Mouse (Mus musculus) kidney, postnatal 0 days (tissue): ENCODE measurements around the gene Edc3. TPM values are rescaled to one million over a fixed set of nuclear protein-coding genes. Genes with fewer than 3 reads are reported as not detected.

Source experiments
- ATAC-seq: fragments of 200-750 bp; cut with Nextera tagmentation; replicated peaks from 2 replicates; pipeline ENCODE4 v1.8.0; 2017; ENCODE audit warnings: low read depth, moderate number of reproducible peaks, moderate TSS enrichment, moderate library complexity; ENCODE audit not compliant: low FRiP score
- DNase-seq: peaks from one replicate; pipeline ENCODE4 v3.0.0-alpha.2; 2016; ENCODE audit warnings: low spot score
- H3K27ac ChIP-seq: fragments of 300-500 bp; sonication (generic); 2 replicates; pipeline ENCODE4 v1.5.1; 2014; ENCODE audit warnings: mild to moderate bottlenecking
- H3K27me3 ChIP-seq: fragments of 300-500 bp; sonication (generic); 2 replicates; pipeline ENCODE4 v1.6.1; 2014; ENCODE audit warnings: low read length, mixed read lengths; ENCODE audit not compliant: insufficient read depth
- H3K36me3 ChIP-seq: fragments of 300-500 bp; sonication (generic); 2 replicates; pipeline ENCODE4 v1.6.1; 2014; ENCODE audit warnings: low read length, mixed read lengths; ENCODE audit not compliant: insufficient read depth
- H3K4me1 ChIP-seq: fragments of 300-500 bp; sonication (generic); replicated peaks from 2 replicates; pipeline ENCODE4 v1.6.1; 2014; ENCODE audit warnings: antibody characterized with exemption, low read length, mixed read lengths; ENCODE audit not compliant: insufficient read depth
- H3K4me2 ChIP-seq: fragments of 300-500 bp; sonication (generic); 2 replicates; pipeline ENCODE4 v1.6.1; 2014; ENCODE audit warnings: mild to moderate bottlenecking, low read length, moderate library complexity, mixed read lengths
- H3K4me3 ChIP-seq: fragments of 300-500 bp; sonication (generic); replicated peaks from 2 replicates; pipeline ENCODE4 v1.5.1; 2014; ENCODE audit warnings: low read depth, low read length
- H3K9ac ChIP-seq: fragments of 300-500 bp; sonication (generic); 2 replicates; pipeline ENCODE4 v1.6.1; 2014; ENCODE audit warnings: low read depth, low read length
- H3K9me3 ChIP-seq: fragments of 300-500 bp; sonication (generic); replicated peaks from 2 replicates; pipeline ENCODE4 v1.6.1; 2016; ENCODE audit warnings: low read length, inconsistent platforms, mixed read lengths
- CTCF ChIP-seq: IDR thresholded peaks from 2 replicates; pipeline ENCODE4 v1.5.1; 2016; ENCODE audit warnings: antibody characterized with exemption, low read depth, mild to moderate bottlenecking, moderate library complexity
- WGBS: fragments of 180-500 bp; shearing (Covaris S2); extraction: QIAGEN DNeasy Blood & Tissue Kit; methylation state at CpG from one replicate; pipeline ENCODE4 v1.1.7; 2014; 5-methylcytosine and 5-hydroxymethylcytosine counted together
- polyA plus RNA-seq: library from polyadenylated mRNA; unstranded; fragments of >200 nt; fragmentation: Nextera tagmentation; extraction: Ambion mirVana; gene quantifications from 2 replicates; pipeline ENCODE4 v1.2.1, GENCODE M21; 2015

The Edc3 gene
- polyA plus RNA-seq, 1 experiment from 2014 or later = 23.1 TPM

DNA sequence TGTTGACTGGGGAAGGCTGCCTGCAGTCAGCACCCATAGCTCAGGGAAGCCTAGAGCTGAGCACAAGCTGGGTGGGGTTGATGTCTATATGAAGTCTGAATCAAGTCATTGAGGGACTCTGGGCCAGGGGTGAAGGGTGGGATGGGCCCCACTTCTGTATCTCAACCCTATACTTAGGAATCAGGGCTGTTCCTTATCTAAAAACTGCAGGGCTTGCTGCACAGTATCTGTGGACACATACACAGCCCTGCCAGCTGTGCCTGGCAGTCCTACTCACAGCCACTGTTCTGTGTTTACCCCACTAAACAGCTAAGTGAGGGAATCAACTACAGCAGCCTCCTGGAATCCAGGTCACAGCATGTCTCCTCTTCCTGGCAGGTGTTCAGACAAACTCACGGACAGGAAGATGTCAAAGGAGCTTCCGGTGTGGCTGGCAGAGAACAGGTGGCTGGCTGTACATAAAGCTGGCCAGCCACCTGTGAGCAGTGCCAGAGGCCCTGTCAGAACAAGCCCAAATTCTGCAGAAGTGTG lies 61.3 kb downstream of the Edc3 start:
- H3K4me2 ChIP-seq = no peak overlapping the region
- H3K4me1 ChIP-seq = no peaks in the 10 kb centered on the region
- TF ChIP-seq CTCF = no peak
- H3K9me3 ChIP-seq = no peaks in the 10 kb centered on the region
- H3K36me3 ChIP-seq = no peaks in the 10 kb centered on the region
- ATAC-seq (no peak), DNase-seq (no peak)
- no peak overlapping the region for H3K9ac ChIP-seq
- no peaks in the 10 kb centered on the region for H3K27me3 ChIP-seq
- no peak overlapping the region for H3K4me3 ChIP-seq
- WGBS = 78% methylated on average over 2 of the region's 2 CpGs
- no peak overlapping the region for H3K27ac ChIP-seq

DNA sequence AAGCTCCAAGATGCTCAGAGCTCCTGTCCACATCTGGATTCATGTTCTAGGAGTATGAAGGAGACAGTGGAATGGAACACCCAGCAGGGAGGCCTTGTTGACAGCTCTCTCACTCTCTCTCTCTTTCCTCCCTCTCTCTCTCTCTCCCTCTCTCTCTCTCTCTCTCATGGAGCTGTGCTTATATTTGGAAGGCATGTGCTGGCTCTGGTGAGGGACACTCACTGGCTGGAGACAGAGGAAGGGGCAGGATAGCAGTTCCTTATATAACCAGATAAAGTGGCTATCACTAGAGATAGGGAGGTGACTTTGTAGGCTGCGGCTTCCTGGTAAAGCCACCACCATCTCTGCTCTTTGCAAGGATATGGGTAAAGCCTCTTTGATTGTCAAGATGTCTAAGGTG lies 61.9 kb downstream of the Edc3 start:
- no peak overlapping the region for H3K9ac ChIP-seq
- ATAC-seq (no peak), DNase-seq (no peak)
- no peak for TF ChIP-seq CTCF
- H3K27me3 ChIP-seq = no peaks in the 10 kb centered on the region
- no peaks in the 10 kb centered on the region for H3K4me1 ChIP-seq
- no peak overlapping the region for H3K27ac ChIP-seq
- WGBS = 79% methylated on average over 1 of the region's 1 CpGs
- H3K9me3 ChIP-seq = no peaks in the 10 kb centered on the region
- no peak overlapping the region for H3K4me3 ChIP-seq
- H3K36me3 ChIP-seq = no peaks in the 10 kb centered on the region
- H3K4me2 ChIP-seq = no peak overlapping the region

DNA sequence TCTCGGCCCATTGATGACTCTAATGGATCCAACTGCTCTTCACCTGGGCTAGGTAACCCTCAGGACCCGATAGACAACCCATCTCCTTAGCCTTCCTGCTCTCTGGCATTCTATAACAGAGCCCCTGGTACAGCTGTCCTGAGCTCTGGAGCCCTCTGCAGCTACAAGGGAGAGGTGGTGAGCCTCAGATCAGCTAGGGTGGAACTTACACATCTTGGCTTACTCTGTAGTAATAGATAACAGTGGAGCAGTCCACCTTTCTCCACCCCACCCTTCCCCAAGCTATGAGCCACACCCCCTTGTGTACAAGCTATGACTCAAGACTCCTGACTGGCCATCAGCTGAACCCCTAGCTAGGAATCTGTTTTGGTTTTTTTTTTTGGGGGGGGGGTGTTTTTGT lies 62.5 kb downstream of the Edc3 start:
- no peaks in the 10 kb centered on the region for H3K36me3 ChIP-seq
- ATAC-seq = no peak
- no peaks in the 10 kb centered on the region for H3K9me3 ChIP-seq
- WGBS = 86% methylated on average over 2 of the region's 2 CpGs
- no peak overlapping the region for H3K9ac ChIP-seq
- no peak for DNase-seq
- no peak overlapping the region for H3K4me3 ChIP-seq
- no peaks in the 10 kb centered on the region for H3K27me3 ChIP-seq
- no peak overlapping the region for H3K4me2 ChIP-seq
- no peaks in the 10 kb centered on the region for H3K4me1 ChIP-seq
- TF ChIP-seq CTCF = no peak
- H3K27ac ChIP-seq = no peak overlapping the region

DNA sequence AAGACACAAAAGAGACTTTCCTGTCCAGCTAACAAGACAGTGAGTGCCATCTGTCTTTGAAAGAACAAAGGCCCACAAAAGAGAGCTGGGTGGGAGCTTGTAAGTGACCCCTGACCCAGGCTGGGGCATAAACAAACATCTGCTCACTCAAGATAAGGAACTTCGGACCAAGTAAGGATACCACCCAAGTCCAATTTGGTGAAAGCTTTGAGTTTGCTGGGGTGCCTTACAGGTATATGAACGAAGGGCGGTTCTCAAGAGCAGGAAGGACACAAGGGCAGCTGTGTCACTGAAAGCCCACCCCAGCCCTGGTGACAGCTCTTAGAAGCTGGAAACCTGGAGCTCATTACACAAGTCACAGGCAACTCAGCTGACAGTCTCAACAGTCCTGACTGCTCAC lies 65.4 kb downstream of the Edc3 start:
- Histone ChIP-seq H3K4me1 (no peaks in the 10 kb centered on the region), H3K27ac (no peak overlapping the region), H3K9me3 (no peaks in the 10 kb centered on the region), H3K9ac (no peak overlapping the region), H3K4me3 (no peak overlapping the region), H3K4me2 (no peak overlapping the region), H3K27me3 (no peaks in the 10 kb centered on the region), H3K36me3 (no peaks in the 10 kb centered on the region)
- TF ChIP-seq CTCF = no peak
- 67% methylated on average over 3 of the region's 3 CpGs for WGBS
- DNase-seq = no peak
- ATAC-seq = no peak

DNA sequence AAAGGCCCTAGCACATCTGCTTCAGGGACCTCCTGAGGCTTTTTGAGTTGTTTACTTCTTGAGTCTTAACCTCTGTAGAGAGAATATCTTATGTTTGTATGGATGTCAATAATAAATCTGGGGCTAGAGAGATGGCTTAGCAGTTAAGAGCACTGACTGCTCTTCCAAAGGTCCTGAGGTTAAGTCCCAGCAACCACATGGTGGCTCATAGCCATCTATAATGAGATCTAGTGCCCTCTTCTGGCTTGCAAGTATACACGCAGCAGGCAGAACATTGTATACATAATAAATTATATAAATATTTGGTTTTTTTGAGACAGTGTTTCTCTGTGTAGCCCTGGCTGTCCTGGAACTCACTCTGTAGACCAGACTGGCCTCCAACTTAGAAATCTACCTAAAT lies 65.8 kb downstream of the Edc3 start:
- Histone ChIP-seq H3K27ac (no peak overlapping the region), H3K4me3 (no peak overlapping the region), H3K36me3 (no peaks in the 10 kb centered on the region), H3K4me1 (no peaks in the 10 kb centered on the region), H3K27me3 (no peaks in the 10 kb centered on the region), H3K9me3 (no peaks in the 10 kb centered on the region), H3K9ac (no peak overlapping the region), H3K4me2 (no peak overlapping the region)
- DNase-seq (peak; percentile 59), ATAC-seq (no peak)
- peak; percentile 66 for TF ChIP-seq CTCF
- 4% methylated on average over 1 of the region's 1 CpGs for WGBS

DNA sequence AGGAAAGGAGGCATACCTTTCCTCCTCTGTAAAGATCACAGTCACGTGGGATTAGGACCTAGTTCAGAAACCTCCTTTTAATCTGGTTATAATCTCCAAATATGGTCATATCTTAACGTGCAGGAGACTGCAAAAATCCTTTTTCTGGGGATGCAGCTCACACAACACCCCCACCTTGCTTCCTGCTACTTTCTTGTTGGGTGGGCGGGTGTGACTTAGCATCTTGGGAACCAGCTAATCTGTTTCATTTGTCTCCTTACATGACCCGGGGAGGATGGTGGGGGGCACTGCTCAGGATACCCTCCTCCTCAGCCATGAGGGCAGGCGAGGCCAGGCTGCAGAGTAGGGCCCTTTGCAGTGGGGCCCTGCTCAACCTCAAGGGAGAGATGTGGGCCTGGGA lies 66.7 kb downstream of the Edc3 start:
- no peaks in the 10 kb centered on the region for H3K9me3 ChIP-seq
- no peaks in the 10 kb centered on the region for H3K4me1 ChIP-seq
- H3K4me3 ChIP-seq = no peak overlapping the region
- no peaks in the 10 kb centered on the region for H3K36me3 ChIP-seq
- no peaks in the 10 kb centered on the region for H3K27me3 ChIP-seq
- H3K27ac ChIP-seq = no peak overlapping the region
- H3K9ac ChIP-seq = no peak overlapping the region
- no peak for TF ChIP-seq CTCF
- WGBS = 72% methylated on average over 5 of the region's 5 CpGs
- no peak overlapping the region for H3K4me2 ChIP-seq
- no peak for ATAC-seq
- no peak for DNase-seq

DNA sequence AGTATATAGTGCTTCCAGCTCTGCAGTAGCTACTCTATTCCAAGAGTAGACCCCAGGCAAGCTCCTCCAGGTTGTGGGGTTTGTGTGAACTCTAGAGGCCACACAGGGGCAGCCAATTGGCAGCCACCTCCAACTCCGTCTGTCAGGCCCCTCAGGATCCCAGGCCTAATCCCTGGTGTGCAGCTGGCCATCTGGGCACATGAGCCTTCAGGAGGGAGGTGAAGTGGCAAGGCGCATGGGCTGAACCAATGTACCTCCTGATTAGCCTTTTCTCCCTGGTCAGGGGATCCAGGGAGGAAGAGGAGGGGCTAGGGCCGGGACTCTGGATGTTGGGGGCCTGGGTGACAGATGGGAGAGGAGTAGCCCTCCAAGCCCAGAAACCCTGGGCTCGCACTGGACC lies 67.4 kb downstream of the Edc3 start:
- Histone ChIP-seq H3K4me1 (no peaks in the 10 kb centered on the region), H3K36me3 (no peaks in the 10 kb centered on the region), H3K27ac (no peak overlapping the region), H3K27me3 (no peaks in the 10 kb centered on the region), H3K9me3 (no peaks in the 10 kb centered on the region), H3K4me2 (no peak overlapping the region), H3K9ac (no peak overlapping the region), H3K4me3 (no peak overlapping the region)
- 53% methylated on average over 4 of the region's 4 CpGs for WGBS
- no peak for ATAC-seq
- no peak for DNase-seq
- no peak for TF ChIP-seq CTCF
